Mouse (Mus musculus) liver, embryonic 14.5 days (tissue): ENCODE measurements at regions not wholly inside any gene's neighbourhood (a gene's known extent, or its start where the extent isn't known, plus 50 kb on each side); places are given as distances from the start of the nearest gene placed in this dataset.

Source experiments
- CTCF ChIP-seq: IDR thresholded peaks from 2 replicates; pipeline ENCODE4 v1.5.1; 2016; ENCODE audit warnings: antibody characterized with exemption, low read depth, control low read depth
- EP300 ChIP-seq: IDR thresholded peaks from 2 replicates; pipeline ENCODE4 v1.6.1; 2016; ENCODE audit warnings: antibody characterized with exemption, low read depth

- TF ChIP-seq CTCF: no peak
- TF ChIP-seq EP300: no peak
These were observed 83.6 kb downstream of the Klf5 start for GRCm38 (mm10) chr14:99382051-99382450.
